Mouse (Mus musculus) cerebellum, postnatal 25 days (tissue): ENCODE data around the gene Zfhx3.

Source experiments
- DNase-seq, 2 experiments: peaks; one replicate each; pipeline ENCODE4 v3.0.0; 2021; ENCODE audit warnings: mixed read lengths in 2 of 2

Gene Zfhx3

DNA sequence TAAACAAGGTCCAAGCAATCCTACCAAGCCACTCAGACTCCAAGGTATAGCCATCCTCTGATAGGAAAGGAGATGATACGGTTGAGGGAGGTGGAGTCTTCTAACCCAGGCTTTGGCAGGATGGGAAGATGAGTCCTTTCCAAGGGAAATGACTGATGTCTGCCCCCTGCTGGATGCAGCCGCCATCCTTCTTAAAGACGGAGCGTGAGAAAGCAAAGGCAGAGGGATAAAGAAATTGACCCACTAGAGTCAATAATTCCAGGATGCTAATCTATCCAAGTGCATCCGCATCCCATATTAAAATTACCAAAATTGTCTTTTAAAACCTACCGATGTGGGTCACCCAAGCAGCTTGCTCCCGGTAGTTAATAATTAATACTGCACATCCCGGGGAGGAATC, 158.7 kb downstream of the Zfhx3 start:
- DNase-seq: peak; percentile 9 to 56

DNA sequence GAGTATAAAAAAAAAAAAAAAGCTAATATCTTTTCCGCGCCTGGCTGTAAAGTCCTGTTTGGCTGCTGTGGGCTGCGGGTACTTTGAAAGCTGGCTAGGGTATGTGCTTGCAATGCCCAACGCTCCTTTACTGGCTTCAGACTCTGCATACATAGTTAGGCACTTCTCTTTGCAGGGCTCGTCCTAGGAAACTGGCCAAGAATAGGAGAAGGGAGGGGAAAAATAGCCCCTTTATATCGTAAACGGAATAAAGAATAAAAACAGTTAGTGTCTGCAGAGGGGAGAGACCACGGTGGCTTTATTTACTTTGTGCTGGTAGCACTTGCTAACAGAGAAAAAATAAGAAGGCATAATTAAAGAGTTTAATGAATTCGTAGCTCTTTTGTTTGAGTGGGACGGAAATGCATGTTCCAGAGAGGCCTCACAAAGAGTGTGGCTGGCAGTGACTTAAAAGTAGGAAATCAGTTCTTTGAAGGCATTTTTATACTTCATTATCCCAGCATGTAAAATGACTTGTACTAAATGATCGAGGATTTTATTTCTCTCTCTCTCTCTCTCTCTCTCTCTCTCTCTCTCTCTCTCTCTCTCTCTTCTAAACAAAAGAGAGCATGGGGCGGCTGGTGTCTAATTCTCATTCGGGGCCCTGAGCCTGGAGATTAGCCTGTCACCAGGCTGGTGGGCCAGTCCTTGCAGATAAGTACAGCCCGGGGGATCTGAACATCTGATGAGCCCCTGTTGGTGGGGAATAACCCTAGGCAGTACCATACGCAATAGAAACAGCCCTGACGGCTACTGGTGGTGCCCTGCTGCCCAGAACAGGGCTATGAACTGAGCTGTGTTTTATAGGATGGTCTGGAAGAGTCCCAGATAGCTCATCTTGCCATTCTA, 159.8 kb downstream of the Zfhx3 start:
- DNase-seq: no peak

DNA sequence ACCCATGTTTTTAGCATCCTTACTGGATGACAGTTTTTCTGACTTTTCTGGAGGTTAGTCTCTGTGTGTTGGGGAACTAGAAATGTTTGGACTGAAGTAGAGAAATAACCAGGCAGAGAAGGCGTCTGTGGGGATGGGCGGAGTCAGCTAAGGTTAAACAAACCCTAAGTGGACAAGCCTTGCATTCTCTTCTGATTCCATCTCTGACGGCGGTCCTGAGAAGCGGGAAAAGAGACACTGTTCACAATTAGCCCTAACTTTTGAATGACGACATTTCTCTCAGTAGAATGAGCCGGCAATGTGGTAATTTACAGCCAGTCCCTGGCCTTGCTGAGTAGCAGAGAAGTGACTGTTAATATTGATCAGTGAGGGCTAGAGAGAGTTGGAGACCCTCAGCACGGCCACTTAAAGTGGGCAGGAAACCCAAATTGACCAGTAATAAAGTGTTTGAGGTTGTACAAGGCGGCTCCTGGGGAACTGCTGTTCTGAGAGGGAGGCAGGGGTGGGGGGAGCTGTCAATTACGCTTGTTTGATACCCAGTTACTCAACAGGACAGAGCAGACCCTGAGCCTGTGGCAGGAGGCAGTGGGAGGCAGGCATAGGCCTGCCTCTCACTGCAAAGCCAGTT, 162.1 kb downstream of the Zfhx3 start:
- no peak for DNase-seq

DNA sequence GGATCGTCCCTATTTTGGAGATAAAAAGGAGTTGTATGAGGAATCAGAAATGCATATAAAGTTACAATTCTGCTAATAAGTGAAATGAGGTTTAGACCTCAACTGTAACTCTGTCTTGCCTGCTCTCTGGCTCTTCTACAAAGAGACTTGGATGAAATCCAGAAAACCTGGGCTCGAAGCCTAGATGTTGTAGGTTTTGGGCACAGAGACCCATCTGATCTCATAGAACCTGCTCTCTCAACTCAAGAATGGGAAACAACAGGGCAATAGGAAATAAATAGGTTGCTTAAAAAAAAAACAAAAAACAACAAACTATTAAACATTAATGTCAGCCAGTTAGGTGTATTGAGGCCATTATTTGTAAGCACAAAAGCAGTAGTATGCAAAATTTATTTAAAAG, 182.6 kb downstream of the Zfhx3 start:
- peak; percentile 43 to 68 for DNase-seq

DNA sequence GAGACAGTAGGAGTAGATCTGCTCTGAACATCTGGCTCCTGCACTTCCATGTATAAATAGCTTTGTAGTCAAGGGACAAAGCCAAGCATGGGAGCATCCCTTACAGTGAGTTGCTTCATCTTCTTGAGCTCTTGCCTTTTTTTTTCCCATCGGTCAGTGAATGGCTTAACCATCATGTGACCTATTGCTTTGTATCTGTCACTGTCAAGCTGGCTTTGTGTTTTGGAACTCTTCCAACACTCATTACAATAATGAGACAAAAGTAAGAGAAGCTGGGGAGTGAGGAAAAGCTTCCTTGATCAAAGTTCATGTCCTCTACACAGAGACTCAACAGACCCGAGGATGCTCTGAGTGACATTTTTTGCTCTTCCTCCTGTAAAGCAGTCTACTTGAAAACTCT, 183.0 kb downstream of the Zfhx3 start:
- DNase-seq: no peak

DNA sequence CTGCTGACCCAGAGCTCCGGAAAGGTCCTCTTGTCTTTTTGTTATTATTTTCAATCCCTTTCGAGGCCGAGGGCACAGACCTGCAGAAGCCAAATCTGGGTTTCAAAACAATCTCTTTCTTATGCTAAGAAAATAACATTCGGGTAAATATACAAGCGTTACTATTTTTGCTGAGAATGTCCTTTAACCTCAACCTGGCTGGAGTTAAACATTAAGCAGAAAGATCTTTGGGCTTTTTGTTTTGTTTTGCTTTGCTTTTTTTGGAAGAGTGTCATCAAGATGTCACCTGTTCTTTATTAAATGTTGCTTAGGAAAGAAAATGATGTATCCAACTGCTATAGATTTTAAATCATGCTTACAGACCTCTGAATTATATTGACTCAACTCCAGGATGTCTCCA, 204.1 kb downstream of the Zfhx3 start:
- DNase-seq: no peak

DNA sequence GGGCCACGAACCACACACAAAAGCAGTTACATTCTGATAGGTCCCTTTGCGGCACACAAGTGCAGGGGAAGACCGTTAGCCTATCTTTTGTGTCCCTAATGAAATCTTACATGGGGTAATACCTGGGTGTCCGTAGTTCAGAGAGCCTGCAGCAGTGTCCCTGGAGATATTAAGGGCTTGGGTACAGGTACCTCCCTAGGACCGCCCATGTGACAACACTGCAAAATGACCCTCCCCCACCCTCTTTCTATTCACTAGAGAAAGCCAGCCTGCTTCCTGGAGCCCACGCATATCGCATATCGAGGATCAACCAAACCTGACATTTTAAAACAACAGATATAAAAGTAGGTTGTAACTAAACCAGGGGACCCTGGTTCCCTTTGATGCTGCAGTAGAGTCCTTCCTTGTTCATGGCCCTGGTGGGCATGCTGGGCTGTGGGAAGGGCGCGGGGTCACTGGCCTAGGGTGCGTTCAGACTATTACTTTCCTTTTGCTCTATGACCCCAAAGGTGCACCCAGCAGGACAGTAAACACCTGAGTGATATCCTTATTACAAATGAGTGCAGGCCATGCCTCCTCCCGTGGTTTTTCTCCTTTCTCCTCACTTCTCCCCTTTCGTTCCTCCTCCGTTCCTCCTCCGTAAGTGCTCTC, 206.3 kb downstream of the Zfhx3 start:
- DNase-seq: no peak

DNA sequence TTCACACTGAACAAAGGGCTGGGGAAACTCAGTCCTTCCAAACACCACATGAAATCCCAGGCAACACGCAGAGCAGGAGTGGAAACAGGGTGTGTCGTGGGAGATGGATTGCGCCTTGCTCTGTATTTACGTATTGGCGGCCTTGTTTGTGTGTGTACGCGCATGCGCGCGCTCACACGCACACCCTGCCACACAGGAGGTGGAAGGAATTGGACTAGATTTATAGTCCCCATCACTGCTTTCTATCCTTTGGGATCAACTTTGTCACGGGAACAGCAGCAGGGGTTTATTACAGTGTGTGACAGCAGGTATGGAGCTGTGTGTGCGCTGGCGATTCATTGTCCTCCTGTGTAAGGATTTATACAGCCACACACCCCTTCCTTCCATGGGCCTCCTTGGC, 228.4 kb downstream of the Zfhx3 start:
- no peak for DNase-seq

DNA sequence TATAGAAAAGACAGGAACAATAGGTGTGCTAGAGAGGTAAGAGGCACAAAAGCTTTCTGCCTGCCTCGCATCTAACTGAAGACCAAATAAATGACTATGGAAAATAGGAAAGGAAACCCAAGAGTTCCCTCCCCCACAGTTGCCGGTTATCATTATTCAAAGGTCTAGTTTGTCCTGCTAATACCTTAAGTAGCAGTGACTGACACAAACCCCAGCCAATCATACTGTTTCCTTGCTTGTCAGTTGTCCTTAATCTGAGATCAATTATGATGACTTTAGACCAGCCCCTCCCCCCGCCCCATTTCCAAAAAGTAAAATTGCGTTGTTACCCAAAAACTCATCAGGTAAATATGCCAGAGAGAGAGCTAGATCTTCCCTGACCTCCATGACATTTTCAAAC, 240.9 kb downstream of the Zfhx3 start:
- DNase-seq: no peak

DNA sequence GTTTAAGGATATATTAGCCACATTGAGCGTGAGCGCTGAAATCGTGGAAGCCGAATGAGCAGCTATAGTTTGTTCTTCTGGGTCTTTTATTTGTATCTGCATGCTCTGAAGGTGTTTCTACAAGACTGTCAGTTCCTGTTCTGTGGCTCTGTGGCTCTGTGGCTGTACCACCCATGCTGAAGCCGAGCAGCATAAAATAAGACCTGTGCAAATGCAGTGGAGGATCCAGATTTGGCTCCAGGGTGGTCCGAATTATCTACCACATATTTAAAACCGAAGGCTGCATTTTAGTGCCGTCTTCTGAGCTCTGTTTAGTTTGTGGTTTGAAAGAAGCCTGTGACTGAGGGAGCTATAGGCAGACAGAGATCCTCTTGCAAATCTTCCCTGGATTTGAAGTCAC, 241.5 kb downstream of the Zfhx3 start:
- DNase-seq: no peak

DNA sequence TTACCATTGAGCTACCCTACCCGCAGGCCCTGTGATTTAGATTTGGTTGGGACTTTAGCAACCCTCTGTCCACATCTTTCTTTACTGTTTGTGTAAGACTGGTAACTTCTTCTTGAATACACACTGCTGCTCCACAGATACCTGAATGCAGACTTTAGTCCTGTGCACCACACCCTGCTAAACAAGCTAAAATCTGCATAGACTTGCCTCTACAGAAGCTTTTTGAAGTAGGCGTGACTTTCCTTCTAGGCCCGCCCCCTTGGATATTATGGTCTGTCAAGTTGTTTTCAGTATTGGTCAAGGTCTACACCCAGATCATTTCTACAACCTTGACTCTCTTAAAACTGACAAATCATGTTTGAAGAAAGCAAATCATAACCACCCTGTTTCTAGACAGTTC, 243.8 kb downstream of the Zfhx3 start:
- no peak for DNase-seq

DNA sequence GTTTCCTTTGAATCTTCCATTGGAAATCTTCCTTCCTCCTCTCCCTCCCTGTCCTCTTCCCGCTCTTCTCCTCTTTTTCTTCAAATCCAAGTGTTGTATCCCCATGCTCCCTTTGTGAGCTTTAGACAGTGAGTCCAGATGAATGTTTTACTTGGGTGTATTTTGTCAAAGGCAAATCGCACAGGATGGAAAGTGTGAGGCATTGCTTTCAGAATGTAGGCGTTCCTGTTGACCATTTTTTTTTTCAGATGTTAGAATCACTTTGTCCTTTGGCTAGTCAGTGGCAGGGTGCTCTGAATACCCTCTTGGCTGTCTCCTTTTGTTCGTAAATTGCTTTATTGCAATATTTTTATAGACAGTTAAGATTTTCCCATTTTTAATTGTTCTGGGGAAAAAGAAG, 245.6 kb downstream of the Zfhx3 start:
- no peak for DNase-seq

DNA sequence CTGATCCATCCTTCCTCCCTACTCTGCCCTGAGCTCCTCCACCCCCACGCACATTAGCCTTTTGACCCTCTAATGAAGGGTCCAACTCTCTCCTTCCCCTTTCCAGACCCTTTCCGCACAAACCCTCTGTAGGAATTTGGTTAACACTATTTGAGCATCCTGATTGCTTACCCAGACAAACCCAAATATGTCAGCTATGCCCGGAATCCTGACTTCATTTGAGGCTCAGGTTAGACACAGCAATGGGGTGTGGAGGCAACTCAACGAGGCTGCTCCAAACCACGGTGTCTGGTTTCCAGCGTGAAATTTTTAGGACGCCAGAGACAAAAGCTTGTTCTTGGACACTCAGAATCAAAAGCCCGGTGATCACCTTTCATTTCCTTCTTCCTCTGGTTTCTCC, 252.1 kb downstream of the Zfhx3 start:
- no peak for DNase-seq

DNA sequence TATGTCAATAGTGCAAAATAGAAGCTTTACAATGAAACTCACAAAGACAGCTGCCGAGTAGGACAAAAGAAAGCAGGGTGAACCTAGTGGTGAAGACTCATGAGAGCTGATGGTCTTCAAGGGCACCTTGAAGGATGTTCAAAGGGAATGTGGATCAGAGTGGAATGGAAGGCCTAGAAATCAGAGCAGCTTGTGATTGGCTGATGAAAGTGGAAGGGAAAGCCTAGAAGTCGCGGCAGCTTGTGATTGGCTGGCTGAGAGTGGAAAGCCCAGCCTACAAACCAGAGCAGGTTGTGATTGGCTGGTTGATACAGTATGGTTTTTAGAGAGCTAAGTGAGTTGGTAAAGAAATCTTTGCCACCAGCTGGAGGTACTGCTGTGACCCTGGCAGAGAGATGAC, 272.6 kb downstream of the Zfhx3 start:
- no peak for DNase-seq

DNA sequence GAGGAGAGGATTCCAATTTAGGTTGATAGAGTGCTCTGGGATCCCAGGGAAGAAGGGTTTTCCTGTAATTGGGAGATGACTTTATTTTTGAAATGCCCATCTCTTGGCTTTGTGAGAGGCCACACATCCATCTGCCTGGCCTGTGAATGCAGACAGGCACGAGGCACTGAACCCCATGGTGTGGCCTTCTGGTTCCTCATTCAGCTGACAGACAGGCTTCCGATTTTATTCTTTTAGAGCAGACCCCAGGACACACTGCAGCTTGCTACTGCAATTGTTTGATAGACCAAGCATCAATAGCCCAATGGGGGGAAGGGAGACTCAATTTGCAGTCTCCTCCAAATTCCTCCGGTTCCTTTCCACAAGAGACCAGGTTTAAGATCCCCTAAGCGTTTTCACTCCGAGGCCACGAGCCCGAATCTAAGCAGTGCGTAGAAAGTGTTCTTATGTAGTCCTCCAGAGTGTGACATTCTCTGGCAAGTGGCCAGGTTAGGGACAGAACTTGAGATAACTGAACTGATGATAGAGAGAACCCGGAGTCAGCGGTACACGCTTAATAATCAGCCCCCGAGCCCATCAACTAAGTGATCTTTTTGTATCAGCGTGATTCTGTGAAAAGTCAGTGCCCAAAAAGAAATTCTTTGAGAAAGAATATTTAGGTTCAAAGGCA, 275.9 kb downstream of the Zfhx3 start:
- DNase-seq: peak in 1 of 2 experiments; percentile 27

DNA sequence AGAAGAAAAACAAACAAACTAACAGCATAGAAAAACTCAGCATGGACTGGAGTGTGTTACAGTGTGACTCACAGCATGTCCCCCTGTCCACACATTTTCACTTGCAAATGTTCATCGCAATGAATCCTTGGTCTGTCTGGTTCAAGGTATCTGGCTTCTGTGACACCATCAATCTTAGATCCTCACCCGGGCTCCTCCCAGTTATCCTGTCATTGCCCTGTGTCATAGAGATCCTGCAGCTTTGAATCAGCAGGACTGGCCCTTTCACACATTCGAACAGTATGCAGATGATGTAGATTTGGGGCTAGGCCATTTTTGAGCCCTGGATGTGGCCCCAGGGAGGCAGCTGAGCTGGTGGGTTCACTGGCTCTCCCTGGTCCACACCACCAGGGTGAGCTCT, 278.1 kb downstream of the Zfhx3 start:
- DNase-seq: no peak

DNA sequence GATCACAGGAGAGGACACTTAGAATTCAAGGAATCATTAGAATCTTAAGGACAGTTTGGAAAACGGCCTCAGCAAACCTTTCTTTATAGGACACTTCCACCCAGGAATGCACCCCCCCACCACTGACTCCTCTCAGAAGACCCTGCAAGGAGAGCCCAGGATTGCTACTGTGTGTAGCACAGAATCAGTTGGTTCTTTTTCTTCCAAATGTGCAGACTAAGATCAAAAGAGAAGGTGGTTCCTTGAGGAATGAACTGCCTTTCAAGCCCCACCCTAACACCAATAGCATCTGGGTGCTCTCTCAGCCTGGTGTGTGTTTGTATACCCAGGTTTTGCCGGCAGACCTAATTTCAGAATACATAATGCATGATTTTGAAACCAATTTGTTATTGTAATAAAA, 279.6 kb downstream of the Zfhx3 start:
- no peak for DNase-seq

DNA sequence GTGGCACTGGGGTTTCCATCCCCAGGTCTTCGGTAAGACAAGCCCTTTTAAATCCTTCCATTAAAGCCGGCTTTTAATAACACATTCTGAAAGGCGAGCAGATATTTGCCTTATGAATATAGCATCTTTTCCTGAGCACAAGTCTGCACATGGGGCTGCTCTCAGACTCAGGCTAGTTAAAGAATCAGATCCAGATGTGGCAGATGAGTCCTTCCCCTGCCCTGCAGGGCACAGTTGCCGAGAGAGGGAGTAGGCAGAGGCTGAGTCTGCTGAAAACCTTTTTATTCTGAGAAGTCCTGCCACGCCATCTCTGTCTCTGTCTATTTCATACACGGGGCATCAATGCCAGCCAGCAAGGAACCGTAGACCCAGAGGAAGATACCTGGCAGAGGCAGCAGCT, 289.9 kb downstream of the Zfhx3 start:
- DNase-seq: no peak

DNA sequence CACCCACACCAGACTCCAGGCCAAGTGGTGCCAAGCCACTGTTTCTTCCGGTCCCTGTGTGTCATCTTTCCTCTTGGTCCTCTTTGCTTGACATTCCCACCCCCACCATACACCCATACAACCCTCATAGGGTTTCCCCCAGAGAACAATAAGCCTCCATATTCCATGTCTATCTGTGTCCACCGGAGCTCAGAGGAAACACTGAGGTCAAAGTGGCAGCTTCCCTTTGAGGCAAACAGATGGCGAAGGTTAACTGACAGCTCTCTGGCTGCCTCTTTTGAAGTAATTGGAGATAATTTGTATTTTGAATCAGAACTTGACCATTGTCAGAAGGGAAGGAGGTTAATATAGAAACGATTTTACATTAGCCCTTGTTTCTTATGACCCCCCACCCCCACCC, 292.0 kb downstream of the Zfhx3 start:
- DNase-seq: no peak

DNA sequence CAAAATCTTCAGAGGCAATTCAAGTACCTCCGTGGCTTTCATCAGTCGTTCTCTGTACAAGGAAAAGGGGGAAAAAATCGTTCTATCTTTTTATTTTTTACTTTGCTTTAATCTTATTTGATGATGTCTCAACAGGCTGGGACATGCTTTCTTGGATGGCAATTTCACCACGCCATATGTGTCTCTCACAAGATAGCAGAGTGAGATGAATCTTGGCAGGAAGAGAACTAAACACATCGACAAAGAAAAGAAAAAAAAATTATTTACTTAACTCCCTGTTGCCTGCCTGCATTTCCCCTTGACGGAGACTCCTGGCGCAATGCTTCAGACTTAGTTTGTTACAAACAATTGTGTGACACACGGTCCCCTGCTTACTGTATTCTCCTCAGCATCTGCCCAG, 294.3 kb downstream of the Zfhx3 start:
- DNase-seq: no peak

DNA sequence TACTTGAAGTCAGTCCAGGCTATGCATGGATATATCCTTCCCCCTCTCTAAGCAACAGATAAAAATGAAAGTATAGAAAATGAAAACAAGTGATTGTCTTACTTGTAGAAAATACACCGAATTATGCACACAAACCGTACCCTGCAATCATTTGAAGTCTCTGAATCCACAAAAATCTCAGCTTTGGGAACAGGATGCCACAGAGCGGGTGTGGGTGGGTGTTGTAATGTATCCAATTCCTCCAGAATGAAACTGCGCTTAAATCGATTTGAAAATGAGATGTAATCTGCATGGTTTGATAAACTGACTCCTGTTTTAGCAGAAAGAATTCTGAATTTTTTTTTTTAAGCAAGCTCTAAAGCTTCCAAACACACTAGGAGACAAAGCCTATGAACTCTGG, 297.1 kb downstream of the Zfhx3 start:
- DNase-seq: no peak

DNA sequence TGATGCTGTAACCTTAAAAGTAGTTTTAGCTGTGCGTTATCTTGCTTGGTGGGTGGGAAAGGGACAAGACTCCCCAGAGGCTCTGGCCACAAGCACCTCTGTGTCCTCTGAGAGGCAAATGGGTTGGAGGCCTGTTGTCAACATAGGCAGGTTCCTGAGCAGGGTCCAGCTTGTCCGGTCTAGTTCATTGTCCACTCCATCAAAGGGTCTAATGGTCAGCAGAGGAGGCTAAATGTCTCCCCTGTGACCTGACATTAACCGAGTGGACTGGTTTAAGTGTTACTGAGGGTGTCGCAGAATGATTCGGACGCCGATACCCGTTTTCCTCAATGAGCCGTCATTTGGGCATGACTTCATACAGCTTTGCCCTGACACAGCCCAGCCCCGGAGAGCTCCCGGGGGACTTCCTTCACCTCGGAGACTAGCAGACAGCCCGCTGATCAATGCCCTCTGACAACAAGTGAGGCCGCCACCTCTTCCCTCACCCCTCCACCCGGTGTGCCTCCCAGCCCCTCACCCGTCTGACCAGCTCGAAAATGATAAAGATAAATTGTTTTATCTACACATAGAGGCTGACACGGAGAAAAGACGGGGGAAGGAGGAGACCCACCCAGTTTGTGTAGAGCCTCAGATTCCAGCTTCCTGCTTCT, 298.7 kb downstream of the Zfhx3 start:
- no peak for DNase-seq

DNA sequence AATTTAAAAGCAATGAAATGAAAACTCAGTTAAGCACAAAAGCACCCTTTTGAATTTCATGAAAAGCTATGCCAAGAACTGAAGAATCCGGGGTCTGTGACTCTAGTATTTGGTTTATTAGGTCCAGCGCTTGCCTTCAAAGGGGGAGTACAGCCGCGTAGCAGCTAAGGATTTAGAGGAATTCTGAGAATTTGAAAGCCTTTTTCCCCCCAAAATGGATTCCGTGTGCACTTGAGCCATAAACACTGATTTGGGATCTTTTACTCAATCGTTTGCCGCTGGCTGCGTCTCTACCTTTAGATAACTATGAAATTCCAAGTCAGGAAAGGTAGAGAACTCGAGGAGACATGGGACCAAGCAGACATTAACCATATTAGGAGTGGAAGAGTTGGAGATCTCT, 300.8 kb downstream of the Zfhx3 start:
- DNase-seq: no peak
